Mouse (Mus musculus): ENCODE data around the gene Nat8.

Nat8 gene

DNA sequence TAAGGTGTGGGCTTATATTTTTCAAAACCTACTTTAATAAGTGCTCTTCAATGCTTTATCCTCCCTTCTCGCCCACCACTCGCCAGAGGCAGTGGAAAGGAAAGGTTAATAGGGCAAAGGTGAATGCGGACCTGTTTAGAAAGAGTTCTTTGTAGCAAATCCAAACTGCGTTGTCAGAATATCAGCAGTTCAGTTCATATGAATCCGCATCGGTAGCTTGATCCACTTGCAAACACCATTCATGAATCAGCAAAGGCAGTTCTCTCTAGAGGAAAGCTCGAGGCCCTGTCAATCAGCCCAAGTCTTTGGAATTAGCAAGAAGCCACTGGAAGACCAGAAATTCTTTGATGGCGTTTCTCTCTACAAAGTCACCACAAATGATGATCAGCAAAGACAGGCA lies 6.8 kb upstream of the Nat8 start:
- TF ChIP-seq GATA4 (IDR thresholded peaks at IDR 0.05; ENCODE audit: insufficient replicate concordance, low read length), result no peak

DNA sequence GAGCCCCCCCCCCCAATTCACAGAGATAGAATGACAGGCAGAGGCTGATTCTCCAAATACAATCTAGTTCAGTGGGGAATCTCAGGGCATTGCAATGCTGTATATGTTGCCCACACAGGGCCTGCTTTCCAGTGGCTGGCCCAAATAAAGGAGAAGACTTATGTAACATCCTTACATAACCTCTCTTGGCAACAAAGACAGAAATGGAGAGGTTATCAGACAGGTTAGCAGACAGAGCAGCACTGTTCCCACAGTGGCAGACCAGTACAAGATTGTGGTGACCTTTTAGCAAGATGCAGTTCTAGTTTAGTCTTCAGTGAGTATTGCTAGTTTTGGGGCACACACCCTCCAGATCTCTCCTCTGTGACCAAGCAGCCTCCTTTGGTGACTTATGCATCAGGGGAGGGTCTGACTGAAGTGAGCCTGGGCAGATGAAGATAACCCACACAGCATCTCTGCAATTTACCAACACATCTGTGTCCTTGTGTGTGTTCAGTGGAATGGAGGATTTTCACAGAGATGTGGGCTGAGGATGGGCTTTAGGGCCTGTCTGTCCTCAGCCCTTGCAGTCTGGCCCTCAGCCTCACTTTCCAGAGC lies 2.7 kb upstream of the Nat8 start:
- peak; percentile 85; the same call in 1 of the 2 replicates for TF ChIP-seq GATA4 (IDR thresholded peaks at IDR 0.05; ENCODE audit: insufficient replicate concordance, low read length)

DNA sequence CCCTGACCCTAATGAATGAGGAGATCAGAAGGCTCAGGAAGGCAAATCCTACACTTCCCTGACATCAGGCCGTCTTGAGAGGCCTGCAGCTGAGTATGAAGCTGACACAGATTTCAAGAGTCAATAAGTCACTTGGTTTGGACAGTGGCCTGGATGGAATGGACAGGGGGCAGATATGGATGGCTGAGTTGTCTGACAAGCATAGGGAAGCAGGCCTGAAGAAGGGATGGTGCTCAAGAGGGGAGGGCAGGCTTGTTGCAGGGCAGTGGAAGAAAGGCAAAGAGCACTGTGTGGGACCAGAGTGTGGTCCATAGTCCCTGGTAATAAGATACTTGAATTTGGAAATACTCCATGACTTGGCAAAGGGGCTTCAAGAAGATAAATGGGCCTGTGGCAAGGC lies 2.4 kb downstream of the Nat8 start:
- no peak for TF ChIP-seq GATA4 (IDR thresholded peaks at IDR 0.05; ENCODE audit: insufficient replicate concordance, low read length)

DNA sequence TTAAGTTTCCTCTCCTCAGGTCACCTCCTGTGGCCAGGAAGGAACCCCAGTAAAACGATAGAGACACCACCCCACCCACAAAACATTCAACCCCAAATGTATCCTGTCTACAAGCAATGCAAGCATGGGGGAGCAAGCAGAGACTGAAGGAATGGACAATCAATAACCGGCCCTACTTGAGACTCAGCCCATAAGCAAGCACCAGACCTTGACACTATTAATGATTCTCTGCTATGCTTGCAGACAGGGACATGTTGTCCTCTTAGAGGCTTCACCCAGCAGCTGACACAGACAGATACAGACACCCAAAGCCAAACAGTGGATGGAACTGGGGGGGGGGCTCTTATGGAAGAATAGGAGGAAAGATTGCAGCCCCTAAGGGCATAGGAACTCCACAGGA lies 6.0 kb downstream of the Nat8 start:
- TF ChIP-seq GATA4 (IDR thresholded peaks at IDR 0.05; ENCODE audit: insufficient replicate concordance, low read length), result no peak

- peak; percentile 43; the same call in 1 of the 2 replicates for TF ChIP-seq GATA4 (IDR thresholded peaks at IDR 0.05; ENCODE audit: insufficient replicate concordance, low read length)
Measured at GRCm38 (mm10) chr6:85823382-85824090, 8.3 kb downstream of the Nat8 start.

- no peak for TF ChIP-seq GATA4 (IDR thresholded peaks at IDR 0.05; ENCODE audit: insufficient replicate concordance, low read length)
Measured at GRCm38 (mm10) chr6:85822286-85822685, 9.6 kb downstream of the Nat8 start.

GRCm38 (mm10) chr6:85820837-85821236 lies 11.0 kb downstream of the Nat8 start, which contains the start of the genes Nat8f6 and Nat8f5:
Nat8f6 (minus strand) TSS chr6:85820954.
Nat8f5 (minus strand) TSS chr6:85820972.
- no peak for TF ChIP-seq GATA4 (IDR thresholded peaks at IDR 0.05; ENCODE audit: insufficient replicate concordance, low read length)

- TF ChIP-seq GATA4 (IDR thresholded peaks at IDR 0.05; ENCODE audit: insufficient replicate concordance, low read length), result no peak
Measured at GRCm38 (mm10) chr6:85818338-85818737, 13.5 kb downstream of the Nat8 start.

DNA sequence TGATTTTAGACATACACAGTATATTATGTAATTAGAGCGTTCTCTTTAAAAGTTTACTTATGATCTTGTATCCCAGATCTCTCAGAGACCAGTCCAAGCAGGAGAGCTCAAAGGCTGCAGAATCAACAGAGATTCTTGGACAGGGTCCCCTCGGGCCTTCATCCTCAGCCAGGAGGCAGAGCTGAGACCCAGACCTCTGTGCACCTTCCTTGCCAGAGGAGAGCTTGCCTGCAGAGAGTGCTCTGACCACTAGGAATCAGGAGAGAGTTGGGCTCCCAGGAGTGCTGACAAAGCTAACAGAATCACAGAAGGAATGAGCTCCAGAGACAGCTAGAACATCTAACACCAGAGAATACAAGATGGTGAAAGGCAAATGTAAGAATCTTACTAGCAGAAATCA lies 18.5 kb downstream of the Nat8 start:
- no peak for TF ChIP-seq GATA4 (IDR thresholded peaks at IDR 0.05; ENCODE audit: insufficient replicate concordance, low read length)
